Mouse (Mus musculus): ENCODE results near the gene Kctd21.

- TF ChIP-seq MAX (IDR thresholded peaks at IDR 0.05; ENCODE audit: low read length) (no peak), CTCF (IDR thresholded peaks at IDR 0.05 in 2 of 3, conservative IDR thresholded peaks at IDR 0.05 in 1 of 3; ENCODE audit: control insufficient read depth in 1 of 3, insufficient read depth in 1 of 3, low read depth in 2 of 3, low read length in 3 of 3, poor library complexity in 1 of 3, severe bottlenecking in 1 of 3) (no peak), GATA1 (IDR thresholded peaks at IDR 0.05; ENCODE audit: low read depth, low read length) (no peak), POLR2A (IDR thresholded peaks at IDR 0.05; ENCODE audit: control insufficient read depth in 1 of 2, insufficient read depth in 1 of 2, low read depth in 1 of 2, low read length in 2 of 2, poor library complexity in 1 of 2) (no peak), USF1 (IDR thresholded peaks at IDR 0.05; ENCODE audit: low read depth, low read length) (no peak), KAT2A (conservative IDR thresholded peaks at IDR 0.05; ENCODE audit: low read depth, low read length) (no peak), POLR2AphosphoS5 (IDR thresholded peaks at IDR 0.05; ENCODE audit: borderline replicate concordance, low read depth, low read length) (no peak), RCOR1 (IDR thresholded peaks at IDR 0.05; ENCODE audit: low read depth, low read length) (no peak), ZKSCAN1 (IDR thresholded peaks at IDR 0.05; ENCODE audit: low read depth, low read length) (no peak), MAFK (IDR thresholded peaks at IDR 0.05; ENCODE audit: borderline replicate concordance, low read depth, low read length) (no peak), EP300 (IDR thresholded peaks at IDR 0.05; ENCODE audit: low read depth in 1 of 2, low read length in 2 of 2) (no peak), MYC (IDR thresholded peaks at IDR 0.05; ENCODE audit: low read depth, low read length) (no peak), HCFC1 (IDR thresholded peaks at IDR 0.05; ENCODE audit: low read depth, low read length) (no peak), SMC3 (IDR thresholded peaks at IDR 0.05; ENCODE audit: low read depth, low read length) (no peak)
These were observed 54.1 kb downstream of the Kctd21 start for GRCm38 (mm10) chr7:97386106-97386805.
